Mouse (Mus musculus) liver, adult 2 months (tissue): Measurements from ENCODE around the gene Aatk.

Experiments
- CTCF ChIP-seq: fragments of 200-500 bp; IDR thresholded peaks from 2 replicates; pipeline ENCODE4 v1.5.1; 2011; ENCODE audit warnings: low read depth, low read length, control low read depth
- POLR2A ChIP-seq: fragments of 200-500 bp; IDR thresholded peaks from 2 replicates; pipeline ENCODE4 v1.6.1; 2011; ENCODE audit warnings: low read length, control low read depth; ENCODE audit not compliant: insufficient read depth; ENCODE audit errors: extremely low read depth

- TF ChIP-seq POLR2A, result no peak
- TF ChIP-seq CTCF, result no peak
Observed at GRCm38 (mm10) chr11:120022841-120023240, 24.1 kb downstream of the Aatk start.
